Mouse (Mus musculus) heart, embryonic 13.5 days (tissue): ENCODE measurements around the gene Aebp2. TPM values are rescaled to one million over a fixed set of nuclear protein-coding genes. Genes with fewer than 3 reads are reported as not detected.
"Not testable (repeated sequence)": the region's sequence is repeated elsewhere in the genome, so short reads cannot be mapped to it uniquely, and the experiment has no call there.

Experiments
- ATAC-seq: fragments of 200-750 bp; cut with Nextera tagmentation; 2 replicates; pipeline ENCODE4 v1.8.0; 2017; ENCODE audit warnings: moderate TSS enrichment; ENCODE audit not compliant: insufficient number of reproducible peaks, low FRiP score, low TSS enrichment; ENCODE audit errors: extremely low read depth
- H3K27ac ChIP-seq: fragments of 300-500 bp; sonication (generic); replicated peaks from 2 replicates; pipeline ENCODE4 v1.5.1; 2015; ENCODE audit warnings: moderate library complexity, mild to moderate bottlenecking, inconsistent platforms
- H3K27me3 ChIP-seq: fragments of 300-500 bp; sonication (generic); replicated peaks from 2 replicates; pipeline ENCODE4 v1.6.1; 2015; ENCODE audit warnings: mild to moderate bottlenecking, inconsistent platforms
- H3K36me3 ChIP-seq: fragments of 300-500 bp; sonication (generic); 2 replicates; pipeline ENCODE4 v1.6.1; 2015; ENCODE audit warnings: mild to moderate bottlenecking, inconsistent platforms
- H3K4me1 ChIP-seq: fragments of 300-500 bp; sonication (generic); 2 replicates; pipeline ENCODE4 v1.6.1; 2015; ENCODE audit warnings: inconsistent platforms
- H3K4me2 ChIP-seq: fragments of 300-500 bp; sonication (generic); 2 replicates; pipeline ENCODE4 v1.6.1; 2015; ENCODE audit warnings: inconsistent platforms, mild to moderate bottlenecking, moderate library complexity
- H3K4me3 ChIP-seq: fragments of 300-500 bp; sonication (generic); 2 replicates; pipeline ENCODE4 v1.5.1; 2015; ENCODE audit warnings: moderate library complexity, mild to moderate bottlenecking, inconsistent platforms
- H3K9ac ChIP-seq: fragments of 300-500 bp; sonication (generic); 2 replicates; pipeline ENCODE4 v1.6.1; 2015; ENCODE audit warnings: inconsistent platforms, mild to moderate bottlenecking, moderate library complexity
- H3K9me3 ChIP-seq: fragments of 300-500 bp; sonication (generic); 2 replicates; pipeline ENCODE4 v1.6.1; 2016; ENCODE audit warnings: inconsistent platforms
- WGBS: fragments of 180-500 bp; shearing (Covaris S2); methylation state at CpG from one replicate; pipeline ENCODE4 v1.1.7; 2015; ENCODE audit warnings: mixed read lengths; 5-methylcytosine and 5-hydroxymethylcytosine counted together
- polyA plus RNA-seq: library from polyadenylated mRNA; unstranded; fragments of >200 nt; fragmentation: Nextera tagmentation; extraction: Ambion mirVana; gene quantifications from 2 replicates; pipeline ENCODE4 v1.2.1, GENCODE M21; 2015

The Aebp2 gene
- polyA plus RNA-seq, 1 experiment from 2014 or later: 7.2 TPM

DNA sequence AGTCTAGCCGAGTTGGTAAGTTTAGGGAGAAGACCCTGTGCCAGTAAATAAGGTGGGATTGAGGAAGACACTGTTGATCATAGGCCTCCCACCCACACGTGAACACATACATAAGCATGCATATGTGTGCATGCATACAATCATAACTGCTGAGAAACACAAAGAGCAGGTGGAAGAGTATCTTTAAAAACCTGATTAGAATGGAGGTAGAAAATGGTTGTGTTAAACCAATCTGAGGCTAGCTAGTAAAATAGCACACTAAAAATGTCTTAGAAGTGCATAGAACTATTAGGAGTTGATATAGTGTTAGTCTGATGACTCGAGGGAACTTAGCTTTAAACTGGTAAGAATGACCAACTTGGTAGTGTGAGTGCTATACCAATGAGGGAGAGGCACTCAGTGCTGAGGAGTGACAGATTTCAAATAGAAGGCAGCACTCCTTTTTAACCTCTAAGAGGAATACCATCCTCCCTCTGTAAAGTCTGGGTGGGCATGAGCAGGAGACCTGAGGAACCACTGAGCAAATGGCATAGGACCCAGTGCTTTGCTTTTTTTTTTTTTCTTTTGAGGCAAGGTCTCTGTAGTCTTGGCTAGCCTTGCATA is 35.6 kb downstream of the Aebp2 start:
- Histone ChIP-seq H3K27me3 (no peaks in the 10 kb centered on the region), H3K9me3 (no peaks in the 10 kb centered on the region), H3K4me3 (no peak overlapping the region), H3K4me2 (no peak overlapping the region), H3K9ac (no peak overlapping the region), H3K36me3 (peaks cover 32% of the 10 kb centered on the region), H3K4me1 (peaks cover 7% of the 10 kb centered on the region; the same call in 1 of the 2 replicates), H3K27ac (no peak overlapping the region)
- ATAC-seq: no peak
- WGBS: 87% methylated on average over 3 of the region's 3 CpGs

DNA sequence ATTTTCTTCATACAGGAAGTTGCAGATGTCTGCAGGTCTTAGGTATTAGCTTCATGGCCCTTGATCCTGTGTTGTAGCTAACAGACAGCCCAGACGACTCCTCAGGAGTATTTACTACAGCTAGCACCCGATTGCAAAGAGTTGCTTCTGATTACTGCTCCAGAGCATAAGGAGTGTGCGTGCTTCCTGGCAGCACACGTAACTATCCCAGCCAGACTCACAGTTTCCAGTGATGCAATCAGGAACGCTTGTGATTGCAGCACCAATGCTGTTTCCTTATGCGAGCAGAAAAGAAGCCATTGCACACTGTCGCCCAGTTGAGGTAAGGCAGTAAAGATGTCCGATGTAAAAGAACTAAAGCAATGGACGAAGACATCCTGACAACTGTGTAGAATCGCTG is 38.6 kb downstream of the Aebp2 start:
- no peaks in the 10 kb centered on the region for H3K27me3 ChIP-seq
- H3K4me3 ChIP-seq: no peak overlapping the region
- ATAC-seq: no peak
- no peak overlapping the region for H3K27ac ChIP-seq
- peaks cover 6% of the 10 kb centered on the region for H3K36me3 ChIP-seq
- no peak overlapping the region for H3K9ac ChIP-seq
- no peak overlapping the region for H3K4me2 ChIP-seq
- peaks cover 17% of the 10 kb centered on the region for H3K4me1 ChIP-seq
- no peaks in the 10 kb centered on the region for H3K9me3 ChIP-seq
- 69% methylated on average over 10 of the region's 10 CpGs for WGBS

DNA sequence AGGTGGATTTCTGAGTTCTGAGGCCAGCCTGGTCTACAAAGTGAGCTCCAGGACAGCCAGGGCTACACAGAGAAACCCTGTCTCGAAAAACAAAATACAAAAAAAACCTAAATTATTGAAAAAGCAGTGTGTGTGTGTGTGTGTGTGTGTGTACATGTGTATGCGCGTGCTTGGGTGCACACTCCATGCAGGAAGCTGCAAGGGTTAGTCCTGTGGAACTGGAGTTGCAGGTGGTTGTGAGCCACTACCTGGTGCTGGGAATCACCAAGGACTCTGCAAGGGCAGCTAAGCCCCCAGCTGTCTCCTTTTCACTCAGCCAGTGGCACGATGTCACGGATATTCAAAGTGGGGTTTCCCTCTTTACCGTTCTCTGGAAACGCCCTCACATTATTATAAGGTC is 39.3 kb downstream of the Aebp2 start:
- Histone ChIP-seq H3K9me3 (no peaks in the 10 kb centered on the region), H3K4me2 (no peak overlapping the region), H3K9ac (no peak overlapping the region), H3K27me3 (no peaks in the 10 kb centered on the region), H3K27ac (peak overlapping the region; percentile 51), H3K36me3 (peaks cover 2% of the 10 kb centered on the region), H3K4me3 (no peak overlapping the region), H3K4me1 (peaks cover 24% of the 10 kb centered on the region)
- no peak for ATAC-seq
- 79% methylated on average over 7 of the region's 7 CpGs for WGBS

DNA sequence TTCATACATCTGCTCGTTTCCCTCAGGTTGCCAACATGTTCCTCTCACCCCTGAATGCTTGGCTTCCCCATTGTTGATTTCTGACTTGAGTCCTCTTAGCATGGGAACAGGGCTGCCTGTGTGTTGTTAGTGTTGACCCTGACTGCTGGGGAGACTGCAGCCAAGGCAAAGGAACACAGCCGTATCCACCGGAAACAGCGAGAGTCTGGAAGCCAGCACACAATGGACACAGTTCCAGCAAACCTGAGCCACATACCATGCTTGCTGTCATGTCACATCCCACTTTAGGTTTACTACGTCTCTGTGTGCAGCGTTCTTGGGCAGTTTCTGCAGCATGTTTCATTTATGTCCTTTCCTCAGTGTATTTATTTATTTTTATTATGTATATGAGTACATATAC is 39.8 kb downstream of the Aebp2 start:
- H3K9me3 ChIP-seq: no peaks in the 10 kb centered on the region
- no peak overlapping the region for H3K4me2 ChIP-seq
- H3K4me3 ChIP-seq: no peak overlapping the region
- H3K36me3 ChIP-seq: no peaks in the 10 kb centered on the region; the same call in none of the 2 replicates
- no peaks in the 10 kb centered on the region for H3K27me3 ChIP-seq
- WGBS: 74% methylated on average over 6 of the region's 6 CpGs
- H3K27ac ChIP-seq: peak overlapping the region; percentile 51
- no peak overlapping the region for H3K9ac ChIP-seq
- no peak for ATAC-seq
- peaks cover 29% of the 10 kb centered on the region for H3K4me1 ChIP-seq

DNA sequence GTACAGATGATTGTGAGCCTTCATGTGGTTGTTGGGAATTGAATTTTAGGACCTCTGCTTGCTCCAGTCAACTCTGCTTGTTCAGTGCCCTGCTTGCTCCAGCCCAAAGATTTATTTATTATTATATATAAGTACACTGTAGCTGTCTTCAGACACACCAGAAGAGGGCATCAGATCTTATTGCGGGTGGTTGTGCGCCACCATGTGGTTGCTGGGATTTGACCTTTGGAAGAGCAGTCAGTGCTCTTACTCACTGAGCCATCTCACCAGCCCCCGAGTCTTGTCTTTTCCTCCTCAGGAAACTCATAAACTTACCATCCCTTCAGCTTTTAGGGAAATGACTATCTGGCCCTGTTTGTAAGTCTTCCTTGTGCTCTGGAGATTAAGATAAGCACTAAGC is 40.2 kb downstream of the Aebp2 start:
- not testable (repeated sequence) for H3K27ac ChIP-seq, H3K27me3 ChIP-seq, H3K9me3 ChIP-seq, H3K4me3 ChIP-seq, H3K36me3 ChIP-seq, H3K4me2 ChIP-seq, H3K9ac ChIP-seq, ATAC-seq
- H3K4me1 ChIP-seq: peaks cover 33% of the 10 kb centered on the region
- 32% methylated on average over 3 of the region's 3 CpGs for WGBS

DNA sequence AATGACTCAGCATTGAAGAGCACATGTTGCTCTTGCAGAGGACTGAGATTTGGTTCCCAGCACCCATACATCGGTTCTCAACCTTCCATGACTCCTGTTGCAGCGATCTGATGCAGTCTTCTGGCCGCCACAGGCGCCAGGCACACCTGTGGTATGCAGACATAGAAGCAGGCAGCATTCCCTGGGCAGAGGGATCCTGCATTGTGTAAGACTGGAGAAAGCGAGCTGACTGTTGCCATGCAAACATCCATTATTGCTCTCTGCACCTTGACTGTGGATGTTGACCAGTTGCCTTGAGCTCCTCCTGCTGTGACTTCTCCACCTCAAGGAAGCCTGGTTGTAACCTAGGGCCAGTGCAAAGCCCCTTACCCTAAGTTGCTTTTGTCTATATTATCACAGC is 42.1 kb downstream of the Aebp2 start:
- no peaks in the 10 kb centered on the region for H3K9me3 ChIP-seq
- no peak for ATAC-seq
- no peaks in the 10 kb centered on the region for H3K27me3 ChIP-seq
- no peaks in the 10 kb centered on the region for H3K36me3 ChIP-seq
- no peak overlapping the region for H3K4me2 ChIP-seq
- WGBS: 76% methylated on average over 5 of the region's 5 CpGs
- peaks cover 42% of the 10 kb centered on the region for H3K4me1 ChIP-seq
- no peak overlapping the region for H3K9ac ChIP-seq
- H3K4me3 ChIP-seq: no peak overlapping the region
- no peak overlapping the region for H3K27ac ChIP-seq

DNA sequence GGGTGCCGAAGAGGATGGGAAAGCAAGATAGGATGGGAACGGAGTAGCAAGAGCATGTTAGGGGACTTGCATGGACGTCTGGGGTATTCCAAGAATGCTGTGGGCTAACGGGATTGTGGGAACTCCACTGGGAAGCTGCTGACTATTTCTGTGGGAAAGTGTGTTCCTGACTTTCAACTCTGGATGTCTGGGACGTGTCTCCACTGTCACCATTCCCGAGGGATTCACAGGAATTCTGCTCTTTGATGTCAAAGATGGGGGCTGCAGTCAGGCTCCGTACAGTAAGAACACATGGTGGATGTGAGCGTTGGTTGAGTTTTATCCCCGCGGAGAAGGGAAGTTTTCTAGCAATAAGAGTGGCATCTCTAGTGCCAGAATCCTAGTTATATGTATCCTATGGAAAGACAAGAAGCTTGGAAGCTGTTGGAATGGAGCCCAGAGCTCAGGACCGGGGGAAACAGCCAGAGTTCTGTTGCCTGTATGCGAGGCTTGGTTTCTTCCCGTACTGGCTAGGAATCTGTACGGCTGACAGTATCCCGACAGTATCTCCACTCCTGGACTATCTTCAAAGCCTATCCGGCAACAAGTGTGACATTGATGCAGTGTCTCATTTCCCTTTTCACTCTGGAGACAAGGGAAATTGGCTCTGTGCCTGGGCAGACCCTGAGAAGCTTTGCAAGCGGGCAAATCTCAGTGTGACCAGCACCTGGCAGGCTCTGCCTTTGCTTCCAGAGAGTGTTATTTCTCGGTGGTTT is 44.2 kb downstream of the Aebp2 start:
- 10% methylated on average over 18 of the region's 18 CpGs for WGBS
- ATAC-seq: peak; percentile 52; the same call in 1 of the 2 replicates
- Histone ChIP-seq H3K27me3 (no peaks in the 10 kb centered on the region), H3K36me3 (no peaks in the 10 kb centered on the region), H3K4me1 (peaks cover 42% of the 10 kb centered on the region), H3K4me2 (peak overlapping the region; percentile 68), H3K9me3 (peaks cover 10% of the 10 kb centered on the region; the same call in 1 of the 2 replicates), H3K9ac (peak overlapping the region; percentile 28), H3K27ac (peak overlapping the region; percentile 79), H3K4me3 (peak overlapping the region; percentile 37)

DNA sequence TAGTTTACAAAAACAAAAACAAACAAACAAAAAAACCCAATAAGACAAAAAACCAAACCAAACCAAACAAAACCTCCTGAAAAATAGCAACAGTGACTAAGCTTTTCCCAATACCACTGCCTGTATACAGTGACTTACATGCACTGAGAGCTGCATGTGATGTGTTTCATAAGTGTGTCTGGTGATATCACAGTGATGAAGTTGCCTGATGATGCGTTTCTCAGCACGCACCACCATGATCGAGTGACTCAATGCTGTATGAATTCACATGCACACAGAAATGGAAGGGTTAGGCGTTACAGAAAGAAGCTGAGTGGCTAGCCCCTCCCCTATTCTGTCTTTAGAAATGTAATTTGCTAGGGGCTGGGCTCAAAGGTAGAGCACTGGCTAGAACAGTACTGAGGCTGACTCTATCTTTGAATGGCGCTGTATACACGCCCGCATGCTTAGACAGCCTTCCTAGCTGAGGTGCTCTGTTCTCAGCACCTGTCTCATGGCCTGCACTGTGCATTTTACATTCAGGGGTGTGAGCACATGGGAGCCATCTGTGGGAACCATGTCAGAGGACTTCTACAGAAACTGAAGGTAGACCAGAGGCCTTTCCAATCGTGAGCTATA is 44.9 kb downstream of the Aebp2 start:
- 0 out of 2 replicates have a peak overlapping the region, but pooled peaks have one; percentile 14 for H3K9ac ChIP-seq
- WGBS: 58% methylated on average over 8 of the region's 8 CpGs
- H3K27me3 ChIP-seq: no peaks in the 10 kb centered on the region
- H3K27ac ChIP-seq: peak overlapping the region; percentile 79
- H3K4me2 ChIP-seq: peak overlapping the region; percentile 68
- H3K4me3 ChIP-seq: no peak overlapping the region; the same call in 1 of the 2 replicates
- no peaks in the 10 kb centered on the region for H3K36me3 ChIP-seq
- H3K4me1 ChIP-seq: peaks cover 36% of the 10 kb centered on the region
- no peak for ATAC-seq
- peaks cover 10% of the 10 kb centered on the region; the same call in 1 of the 2 replicates for H3K9me3 ChIP-seq

DNA sequence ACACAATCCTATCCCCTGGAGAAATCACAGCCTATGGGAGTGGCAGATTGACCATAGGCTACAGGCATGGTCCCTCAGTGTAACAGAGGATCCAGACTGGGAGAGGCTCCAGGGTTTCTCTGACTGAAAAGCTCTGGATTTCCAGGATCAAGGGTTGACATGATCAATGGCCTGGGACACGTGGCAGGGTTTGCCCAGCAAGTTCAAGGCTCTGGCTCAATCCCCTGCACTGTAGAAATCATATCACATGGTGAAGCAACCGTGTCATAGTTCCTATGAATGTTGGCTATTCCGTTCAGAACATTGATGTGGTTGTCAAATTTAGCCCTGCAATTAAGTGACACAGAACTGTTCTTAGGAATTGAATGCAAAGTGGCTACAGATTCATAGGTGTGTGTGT is 52.0 kb downstream of the Aebp2 start:
- no peak overlapping the region for H3K27ac ChIP-seq
- H3K4me3 ChIP-seq: no peak overlapping the region
- no peaks in the 10 kb centered on the region for H3K36me3 ChIP-seq
- peaks cover 10% of the 10 kb centered on the region; the same call in 1 of the 2 replicates for H3K9me3 ChIP-seq
- H3K27me3 ChIP-seq: no peaks in the 10 kb centered on the region
- peaks cover 35% of the 10 kb centered on the region for H3K4me1 ChIP-seq
- 73% methylated on average over 3 of the region's 3 CpGs for WGBS
- no peak overlapping the region for H3K9ac ChIP-seq
- no peak for ATAC-seq
- H3K4me2 ChIP-seq: no peak overlapping the region

DNA sequence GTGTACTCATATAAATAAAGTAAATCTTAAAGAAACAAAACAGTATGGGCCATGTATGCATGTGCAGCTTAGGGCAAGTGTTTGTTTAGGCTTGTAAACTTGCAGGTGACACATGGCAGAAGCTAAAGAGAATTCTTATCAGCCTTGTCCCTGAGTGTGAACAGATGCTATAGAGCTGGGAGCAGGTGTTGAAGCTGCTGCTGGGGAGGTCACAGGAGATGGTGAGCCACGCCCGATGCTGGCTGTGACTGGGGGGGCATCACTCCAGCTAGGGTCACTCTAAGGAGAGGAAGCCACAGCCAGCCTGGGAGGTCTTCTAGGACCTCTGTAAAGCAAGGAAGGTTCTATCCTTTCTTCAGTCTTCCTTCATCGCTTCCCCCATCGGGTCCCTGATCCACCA is 53.6 kb downstream of the Aebp2 start:
- peaks cover 41% of the 10 kb centered on the region for H3K4me1 ChIP-seq
- no peaks in the 10 kb centered on the region for H3K36me3 ChIP-seq
- H3K4me2 ChIP-seq: no peak overlapping the region
- no peaks in the 10 kb centered on the region for H3K9me3 ChIP-seq
- H3K27me3 ChIP-seq: no peaks in the 10 kb centered on the region
- no peak overlapping the region for H3K4me3 ChIP-seq
- H3K9ac ChIP-seq: no peak overlapping the region
- 68% methylated on average over 4 of the region's 4 CpGs for WGBS
- H3K27ac ChIP-seq: no peak overlapping the region
- no peak for ATAC-seq

DNA sequence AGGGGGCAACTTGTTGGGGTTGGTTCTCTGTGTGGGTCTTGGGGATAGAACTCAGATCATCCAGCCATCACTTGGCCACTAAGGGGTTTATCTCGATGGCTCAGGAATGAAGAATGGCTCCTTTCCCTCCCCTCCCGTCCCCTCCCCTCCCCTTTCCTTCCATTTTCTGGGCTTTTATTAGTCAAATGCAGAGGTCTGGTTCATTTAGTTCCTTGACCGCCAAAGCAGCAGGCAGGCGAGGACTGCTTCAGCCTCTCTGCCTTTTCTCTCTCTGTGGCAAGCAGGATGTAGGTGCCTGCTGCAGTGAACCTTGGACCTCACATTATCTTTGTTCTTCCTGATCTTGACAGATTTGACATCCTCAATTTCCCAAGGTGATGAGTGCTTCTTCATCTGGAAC is 54.6 kb downstream of the Aebp2 start:
- Histone ChIP-seq H3K27me3 (no peaks in the 10 kb centered on the region), H3K27ac (no peak overlapping the region), H3K9ac (no peak overlapping the region), H3K36me3 (no peaks in the 10 kb centered on the region), H3K4me2 (no peak overlapping the region), H3K9me3 (no peaks in the 10 kb centered on the region), H3K4me3 (no peak overlapping the region), H3K4me1 (peaks cover 41% of the 10 kb centered on the region)
- WGBS: 38% methylated on average over 4 of the region's 4 CpGs
- ATAC-seq: no peak
